Mouse (Mus musculus) myocyte (in vitro differentiated cells): ENCODE measurements around the gene Dbn1. TPM values are rescaled to one million over a fixed set of nuclear protein-coding genes. Genes with fewer than 3 reads are reported as not detected.
A peak's percentile ranks its signal among the peaks of the same experiment; 100 is the strongest.

Experiments used
- H3K27me3 ChIP-seq: one replicate; pipeline ENCODE4 v1.6.1; 2011; ENCODE audit not compliant: control insufficient read depth, insufficient read depth, insufficient read length
- H3K36me3 ChIP-seq: one replicate; pipeline ENCODE4 v1.6.1; 2011; ENCODE audit not compliant: control insufficient read depth, insufficient read depth
- H3K4me2 ChIP-seq: one replicate; pipeline ENCODE4 v1.6.1; 2011; ENCODE audit warnings: low read depth, control low read depth
- H3K4me3 ChIP-seq: one replicate; pipeline ENCODE4 v1.5.1; 2011; ENCODE audit warnings: mild to moderate bottlenecking, control low read depth, moderate library complexity
- H3K79me2 ChIP-seq: one replicate; pipeline ENCODE4 v1.6.1; 2011; ENCODE audit not compliant: control insufficient read depth, insufficient read depth
- H3ac ChIP-seq: one replicate; pipeline ENCODE4 v1.6.1; 2011; ENCODE audit not compliant: control insufficient read depth, insufficient read length
- CEBPB ChIP-seq: IDR thresholded peaks from 2 replicates; pipeline ENCODE4 v1.6.1; 2011; ENCODE audit warnings: mild to moderate bottlenecking, moderate library complexity; ENCODE audit not compliant: poor library complexity, insufficient read depth, severe bottlenecking
- E2F4 ChIP-seq: IDR thresholded peaks from one replicate; pipeline ENCODE4 v1.6.1; 2011; ENCODE audit warnings: mild to moderate bottlenecking, control low read depth, moderate library complexity; ENCODE audit not compliant: insufficient read depth
- MAX ChIP-seq: IDR thresholded peaks from one replicate; pipeline ENCODE4 v1.6.1; 2011; ENCODE audit warnings: low read depth, mild to moderate bottlenecking, control low read depth
- MYOD1 ChIP-seq, 3 experiments: IDR thresholded peaks; one replicate each; pipeline ENCODE4 v1.6.1; 2011; ENCODE audit warnings: control low read depth in 2 of 3, low read depth in 2 of 3, mild to moderate bottlenecking in 2 of 3, moderate library complexity in 1 of 3; ENCODE audit not compliant: insufficient read length in 2 of 3, control insufficient read depth in 1 of 3
- MYOG ChIP-seq, 3 experiments: IDR thresholded peaks; one replicate each; pipeline ENCODE4 v1.6.1; 2011; ENCODE audit warnings: control low read depth in 2 of 3, low read depth in 2 of 3, mild to moderate bottlenecking in 2 of 3; ENCODE audit not compliant: insufficient read length in 2 of 3, control insufficient read depth in 1 of 3, insufficient read depth in 1 of 3
- POLR2A ChIP-seq: IDR thresholded peaks from one replicate; pipeline ENCODE4 v1.6.1; 2011; ENCODE audit warnings: low read depth, mild to moderate bottlenecking, control low read depth, moderate library complexity; ENCODE audit not compliant: insufficient read length
- POLR2AphosphoS2 ChIP-seq: IDR thresholded peaks from one replicate; pipeline ENCODE4 v1.6.1; 2011; ENCODE audit warnings: low read depth, control low read depth; ENCODE audit not compliant: insufficient read length
- REST ChIP-seq: IDR thresholded peaks from one replicate; pipeline ENCODE4 v1.6.1; 2011; ENCODE audit warnings: mild to moderate bottlenecking, control low read depth, moderate library complexity; ENCODE audit not compliant: insufficient read depth, insufficient read length
- SRF ChIP-seq: IDR thresholded peaks from one replicate; pipeline ENCODE4 v1.6.1; 2011; ENCODE audit warnings: low read depth; ENCODE audit not compliant: control insufficient read depth, insufficient read length
- TCF12 ChIP-seq: IDR thresholded peaks from one replicate; pipeline ENCODE4 v1.6.1; 2011; ENCODE audit warnings: mild to moderate bottlenecking, control low read depth; ENCODE audit not compliant: poor library complexity, insufficient read depth, severe bottlenecking
- TCF3 ChIP-seq: IDR thresholded peaks from one replicate; pipeline ENCODE4 v1.6.1; 2011; ENCODE audit warnings: low read depth, control low read depth; ENCODE audit not compliant: insufficient read length
- USF1 ChIP-seq: IDR thresholded peaks from one replicate; pipeline ENCODE4 v1.6.1; 2011; ENCODE audit warnings: low read depth, mild to moderate bottlenecking, control low read depth, moderate library complexity
- polyA plus RNA-seq: library from polyadenylated mRNA; unstranded; fragments of >200 nt; fragmentation: generic; extraction: Trizol; gene quantifications from one replicate; pipeline ENCODE4 v1.2.1, GENCODE M21; 2012; ENCODE audit warnings: missing spikeins

Gene Dbn1
- polyA plus RNA-seq, 1 experiment, result 165 TPM

DNA sequence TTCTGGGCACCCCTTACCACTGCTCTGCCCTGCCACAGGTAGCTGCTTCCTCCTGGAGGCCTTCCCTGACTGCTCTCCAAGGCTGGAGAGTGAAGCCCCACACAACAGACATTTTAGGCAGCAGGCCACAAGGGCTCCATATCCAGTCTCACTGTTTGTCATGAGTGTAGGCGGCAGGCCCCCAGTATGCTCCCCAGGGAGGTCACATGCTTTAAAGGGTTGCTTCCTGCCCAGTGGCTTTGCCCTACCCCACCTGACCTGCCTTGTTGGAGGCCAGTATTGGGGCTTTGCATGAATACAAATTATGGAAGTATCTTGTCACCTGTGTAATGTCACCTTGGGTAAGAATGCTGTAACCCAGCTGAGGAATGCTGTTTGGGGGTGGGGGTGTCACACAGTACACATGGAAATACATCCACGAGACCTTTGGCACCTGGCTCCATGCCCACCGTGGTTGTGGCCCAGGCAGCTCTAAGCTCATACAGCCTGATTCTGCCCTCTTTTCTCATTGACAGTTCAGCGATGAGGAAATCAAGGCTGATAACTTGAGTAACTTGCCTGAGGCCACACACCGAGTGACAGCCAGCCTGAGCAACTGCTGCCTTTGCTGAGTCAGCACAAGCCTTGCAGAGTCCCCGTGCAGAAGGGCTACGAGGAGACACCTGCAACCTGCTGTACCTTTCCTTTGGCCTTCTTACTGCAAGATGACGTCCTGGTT is 41.4 kb upstream of the Dbn1 start, which contains the start of gene Dok3:
Gene Dok3 (minus strand): TSS at position 99 of the 718 bp plus-strand sequence.
- Histone ChIP-seq H3K79me2 (no peaks in the 10 kb centered on the region), H3K4me2 (no peak within 1 kb of the TSS), H3K36me3 (no peaks in the 10 kb centered on the region), H3ac (no peak within 1 kb of the TSS), H3K27me3 (no peaks in the 10 kb centered on the region), H3K4me3 (no peak within 1 kb of the TSS)
- TF ChIP-seq CEBPB, result no peak
- TF ChIP-seq SRF, result no peak
- no peak for TF ChIP-seq MYOD1 (IDR thresholded peaks at IDR 0.05; ENCODE audit: control insufficient read depth in 1 of 3, insufficient read length in 2 of 3, low read depth in 2 of 3)
- no peak for TF ChIP-seq TCF12
- no peak for TF ChIP-seq USF1
- TF ChIP-seq E2F4, result no peak
- TF ChIP-seq REST, result no peak
- TF ChIP-seq MYOG (IDR thresholded peaks at IDR 0.05; ENCODE audit: control insufficient read depth in 1 of 3, insufficient read depth in 1 of 3, insufficient read length in 2 of 3, low read depth in 2 of 3), result no peak
- TF ChIP-seq POLR2A, result no peak
- TF ChIP-seq MAX, result no peak
- TF ChIP-seq POLR2AphosphoS2, result no peak
- TF ChIP-seq TCF3, result no peak

GRCm38 (mm10) chr13:55527834-55528772 is 40.2 kb upstream of the Dbn1 start:
- H3K79me2 ChIP-seq, result no peaks in the 10 kb centered on the region
- no peak overlapping the region for H3ac ChIP-seq
- no peak overlapping the region for H3K4me3 ChIP-seq
- no peaks in the 10 kb centered on the region for H3K27me3 ChIP-seq
- H3K36me3 ChIP-seq, result no peaks in the 10 kb centered on the region
- no peak overlapping the region for H3K4me2 ChIP-seq
- TF ChIP-seq SRF, result no peak
- TF ChIP-seq TCF12, result no peak
- no peak for TF ChIP-seq POLR2A
- TF ChIP-seq MAX, result no peak
- TF ChIP-seq MYOG (IDR thresholded peaks at IDR 0.05; ENCODE audit: control insufficient read depth in 1 of 3, insufficient read depth in 1 of 3, insufficient read length in 2 of 3, low read depth in 2 of 3), result peak in 1 of 3 experiments; percentile 45

DNA sequence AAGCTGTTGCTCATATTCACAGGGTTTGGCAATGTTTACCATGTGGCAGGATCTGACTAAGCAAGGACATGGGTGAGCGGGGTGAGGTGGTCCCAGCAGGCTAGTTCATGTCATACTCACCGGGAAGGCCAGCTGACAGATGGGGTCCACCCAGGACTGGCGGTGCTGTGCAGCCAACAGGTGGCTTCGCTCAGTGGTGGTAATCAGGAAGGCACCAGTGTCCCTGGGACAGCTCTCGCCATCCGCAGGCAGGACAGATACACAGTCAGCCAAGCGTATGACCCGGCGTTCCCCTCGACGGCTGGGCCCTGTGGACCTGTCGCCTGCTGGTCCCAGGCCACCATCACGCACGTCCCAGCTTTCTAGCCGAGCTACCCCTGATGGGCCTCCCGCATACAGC is 39.3 kb upstream of the Dbn1 start:
- TF ChIP-seq MYOD1 (IDR thresholded peaks at IDR 0.05; ENCODE audit: control insufficient read depth in 1 of 3, insufficient read length in 2 of 3, low read depth in 2 of 3) (no peak), MYOG (IDR thresholded peaks at IDR 0.05; ENCODE audit: control insufficient read depth in 1 of 3, insufficient read depth in 1 of 3, insufficient read length in 2 of 3, low read depth in 2 of 3) (peak in 1 of 3 experiments; percentile 47)
- H3K79me2 ChIP-seq, result no peaks in the 10 kb centered on the region
- no peaks in the 10 kb centered on the region for H3K27me3 ChIP-seq
- H3K4me3 ChIP-seq, result no peak overlapping the region
- no peak overlapping the region for H3ac ChIP-seq
- no peak overlapping the region for H3K4me2 ChIP-seq
- no peaks in the 10 kb centered on the region for H3K36me3 ChIP-seq

DNA sequence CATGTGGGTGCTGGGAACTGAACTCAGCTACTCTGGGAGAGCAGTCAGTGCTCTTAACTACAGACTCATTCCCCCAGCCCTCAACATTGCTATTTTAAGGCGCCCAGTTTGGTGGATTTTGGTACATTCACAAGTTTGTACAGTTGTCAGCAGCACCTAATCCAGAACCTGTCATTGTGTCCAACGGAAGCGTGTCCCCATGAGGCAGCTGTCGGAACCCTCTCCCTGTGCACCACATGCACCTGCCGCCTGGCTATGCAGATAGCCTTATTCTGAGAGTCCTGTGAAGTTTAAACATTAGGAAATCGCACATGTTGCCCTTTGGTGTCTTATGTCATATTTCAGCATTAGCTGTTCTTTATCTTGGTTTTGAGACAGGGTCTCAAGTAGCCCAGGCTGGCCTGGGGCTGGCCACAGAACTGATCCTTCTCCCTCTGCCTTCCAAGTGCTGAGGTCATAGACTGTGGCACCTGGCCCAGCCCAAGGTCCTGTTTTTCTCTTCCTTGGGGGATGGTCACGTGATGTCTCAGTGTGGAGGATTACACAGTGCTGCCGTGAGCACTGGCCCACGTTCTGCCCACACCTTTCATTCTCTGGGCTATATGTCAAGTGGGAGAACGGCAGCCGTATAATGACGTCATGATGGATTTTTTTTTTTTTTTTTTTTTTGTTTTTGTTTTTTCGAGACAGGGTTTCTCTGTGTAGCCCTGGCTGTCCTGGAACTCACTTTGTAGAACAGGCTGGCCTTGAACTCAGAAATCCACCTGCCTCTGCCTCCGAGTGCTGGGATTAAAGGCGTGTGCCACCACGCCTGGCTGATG is 38.0 kb upstream of the Dbn1 start:
- Histone ChIP-seq H3K4me3 (no peak overlapping the region), H3K36me3 (no peaks in the 10 kb centered on the region), H3K79me2 (no peaks in the 10 kb centered on the region), H3K27me3 (no peaks in the 10 kb centered on the region), H3K4me2 (no peak overlapping the region), H3ac (no peak overlapping the region)
- TF ChIP-seq TCF12 (peak; percentile 66), SRF (no peak), TCF3 (peak; percentile 91), MYOG (IDR thresholded peaks at IDR 0.05; ENCODE audit: control insufficient read depth in 1 of 3, insufficient read depth in 1 of 3, insufficient read length in 2 of 3, low read depth in 2 of 3) (peak; percentile 28 to 94 (median 93)), USF1 (peak; percentile 18), MYOD1 (IDR thresholded peaks at IDR 0.05; ENCODE audit: control insufficient read depth in 1 of 3, insufficient read length in 2 of 3, low read depth in 2 of 3) (peak in 2 of 3 experiments; percentile 86 to 91), MAX (no peak), POLR2AphosphoS2 (no peak)
